Mouse (Mus musculus): ENCODE data around the gene Eif4e3.

DNA sequence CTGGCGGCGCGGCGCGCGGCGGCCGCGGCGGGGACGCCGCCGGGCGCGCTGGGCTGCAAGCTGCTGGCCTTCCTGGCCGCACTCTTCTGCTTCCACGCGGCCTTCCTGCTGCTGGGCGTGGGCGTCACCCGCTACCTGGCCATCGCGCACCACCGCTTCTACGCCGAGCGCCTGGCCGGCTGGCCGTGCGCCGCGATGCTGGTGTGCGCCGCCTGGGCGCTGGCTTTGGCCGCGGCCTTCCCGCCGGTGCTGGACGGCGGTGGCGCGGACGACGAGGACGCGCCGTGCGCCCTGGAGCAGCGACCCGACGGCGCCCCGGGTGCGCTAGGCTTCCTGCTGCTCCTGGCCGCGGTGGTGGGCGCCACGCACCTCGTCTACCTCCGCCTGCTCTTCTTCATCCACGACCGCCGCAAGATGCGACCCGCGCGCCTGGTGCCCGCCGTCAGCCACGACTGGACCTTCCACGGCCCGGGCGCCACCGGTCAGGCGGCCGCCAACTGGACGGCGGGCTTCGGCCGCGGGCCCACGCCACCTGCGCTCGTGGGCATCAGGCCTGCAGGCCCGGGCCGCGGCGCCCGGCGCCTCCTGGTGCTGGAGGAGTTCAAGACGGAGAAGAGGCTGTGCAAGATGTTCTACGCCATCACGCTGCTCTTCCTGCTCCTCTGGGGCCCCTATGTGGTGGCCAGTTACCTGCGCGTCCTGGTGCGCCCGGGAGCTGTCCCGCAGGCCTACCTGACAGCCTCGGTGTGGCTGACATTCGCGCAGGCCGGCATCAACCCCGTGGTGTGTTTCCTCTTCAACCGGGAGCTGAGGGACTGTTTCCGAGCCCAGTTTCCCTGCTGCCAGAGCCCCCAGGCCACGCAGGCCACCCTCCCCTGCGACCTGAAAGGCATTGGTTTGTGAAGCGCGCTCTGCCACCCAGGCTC, 26.6 kb upstream of the Eif4e3 start:
- no peak for TF ChIP-seq GATA1 (IDR thresholded peaks at IDR 0.05; ENCODE audit: borderline replicate concordance, low read length)
- no peak for TF ChIP-seq FLI1 (IDR thresholded peaks at IDR 0.05; ENCODE audit: low read length)

Measured in megakaryocyte, embryonic 14.5 days (primary cell).